ENCODE assay signal across 27 mouse cellular contexts in genomic region chr2:50045841-50046240, GRCm38 (mm10). TPM values are rescaled to one million over a fixed set of nuclear protein-coding genes. Genes with fewer than 3 reads are reported as not detected.
"Had no signal": no experiment of that assay in that cellular context is flagged by ENCODE, and none has a peak within 500 bp of the region (broad histone marks: within the 10 kb centered on the region; RNA-seq: fewer than 3 reads in every experiment).

No protein-coding gene starts in this region.

- H3K4me2 ChIP-seq: heart, embryonic 12.5 days; hindbrain, embryonic 12.5 days; hindbrain, embryonic 14.5 days; intestine, embryonic 15.5 days; limb, embryonic 12.5 days; liver, embryonic 11.5 days; liver, embryonic 13.5 days had no signal

- H3K9me3 ChIP-seq: heart, embryonic 10.5 days; heart, embryonic 12.5 days; hindbrain, embryonic 10.5 days; hindbrain, embryonic 12.5 days; intestine, embryonic 15.5 days; limb, embryonic 10.5 days; limb, embryonic 12.5 days; liver, embryonic 13.5 days had no signal

- DNase-seq: gastrocnemius, adult 2 months; gastrocnemius, postnatal 10 days; gastrocnemius, postnatal 25 days; heart, adult 18-20 months; heart, postnatal 10 days; heart, postnatal 4 days; kidney, adult 18-20 months; kidney, adult 8-10 months; kidney, postnatal 10 days; kidney, postnatal 25 days; kidney, postnatal 4 days; liver; liver, embryonic 13.5 days had no signal

- H3K36me3 ChIP-seq: heart, embryonic 10.5 days; heart, embryonic 12.5 days; hindbrain, embryonic 10.5 days; hindbrain, embryonic 12.5 days; intestine, embryonic 15.5 days; limb, embryonic 10.5 days; limb, embryonic 12.5 days; liver, embryonic 13.5 days had no signal

- ATAC-seq: hindbrain, embryonic 16.5 days; inflammation-experienced regulatory T-cells, adult 6 months; intestine, embryonic 15.5 days; intestine, postnatal 0 days had no signal

- H3K4me1 ChIP-seq: heart, embryonic 10.5 days; intestine, embryonic 15.5 days; liver, embryonic 13.5 days had no signal

- H3K27ac ChIP-seq: gastrocnemius, adult 2 months; heart, embryonic 10.5 days; hindbrain, embryonic 10.5 days; hindbrain, embryonic 12.5 days; hindbrain, embryonic 14.5 days; intestine, embryonic 15.5 days; layer of hippocampus, adult 2 months; left cerebral cortex, adult 2 months; limb, embryonic 10.5 days; limb, embryonic 12.5 days; liver, embryonic 13.5 days had no signal

- H3K9ac ChIP-seq: heart, embryonic 12.5 days; hindbrain, embryonic 12.5 days; hindbrain, embryonic 14.5 days; intestine, embryonic 15.5 days; limb, embryonic 12.5 days; liver, embryonic 13.5 days had no signal

- H3K4me3 ChIP-seq: gastrocnemius, adult 2 months; heart, embryonic 10.5 days; heart, embryonic 12.5 days; hindbrain, embryonic 10.5 days; hindbrain, embryonic 12.5 days; intestine, embryonic 15.5 days; layer of hippocampus, adult 2 months; left cerebral cortex, adult 2 months; limb, embryonic 10.5 days; limb, embryonic 12.5 days; liver, embryonic 13.5 days had no signal

- H3K27me3 ChIP-seq: heart, embryonic 12.5 days; hindbrain, embryonic 12.5 days; intestine, embryonic 15.5 days; limb, embryonic 12.5 days; liver, embryonic 13.5 days had no signal

RNA-seq across cellular contexts. Expression of gene Lypd6, which starts 20.4 kb away (rescaled TPM):
- polyA plus RNA-seq: inflammation-experienced regulatory T-cells, adult 6 months had no signal
